Mouse (Mus musculus): ENCODE data around the gene Stard13.

The Stard13 gene

GRCm38 (mm10) chr5:151181288-151181687, 52.3 kb downstream of the Stard13 start:
- no peak for DNase-seq (ENCODE audit: low read depth, low spot score)

GRCm38 (mm10) chr5:151180176-151180785, 53.4 kb downstream of the Stard13 start:
- no peak for DNase-seq (ENCODE audit: low read depth, low spot score)

- DNase-seq (ENCODE audit: low read depth, low spot score) = no peak
Measured at GRCm38 (mm10) chr5:151177171-151177570, 56.5 kb downstream of the Stard13 start.

- DNase-seq (ENCODE audit: low read depth, low spot score) = no peak
Measured at GRCm38 (mm10) chr5:151175897-151176313, 57.7 kb downstream of the Stard13 start.

- DNase-seq (ENCODE audit: low read depth, low spot score) = no peak
Measured at GRCm38 (mm10) chr5:151174485-151175460, 58.9 kb downstream of the Stard13 start.

GRCm38 (mm10) chr5:151173774-151174173, 59.9 kb downstream of the Stard13 start:
- DNase-seq (ENCODE audit: low read depth, low spot score) = peak; percentile 96

- no peak for DNase-seq (ENCODE audit: low read depth, low spot score)
Measured at GRCm38 (mm10) chr5:151170168-151170750, 63.4 kb downstream of the Stard13 start.

- no peak for DNase-seq (ENCODE audit: low read depth, low spot score)
Measured at GRCm38 (mm10) chr5:151168191-151168590, 65.4 kb downstream of the Stard13 start.

GRCm38 (mm10) chr5:151167641-151168040, 66.0 kb downstream of the Stard13 start:
- no peak for DNase-seq (ENCODE audit: low read depth, low spot score)

- DNase-seq (ENCODE audit: low read depth, low spot score) = peak; percentile 47
Measured at GRCm38 (mm10) chr5:151166266-151166665, 67.4 kb downstream of the Stard13 start.

- peak; percentile 35 for DNase-seq (ENCODE audit: low read depth, low spot score)
Measured at GRCm38 (mm10) chr5:151165381-151166016, 68.1 kb downstream of the Stard13 start.

- DNase-seq (ENCODE audit: low read depth, low spot score) = peak; percentile 79
Measured at GRCm38 (mm10) chr5:151164815-151165214, 68.8 kb downstream of the Stard13 start.

GRCm38 (mm10) chr5:151162642-151163041, 71.0 kb downstream of the Stard13 start:
- no peak for DNase-seq (ENCODE audit: low read depth, low spot score)

- no peak for DNase-seq (ENCODE audit: low read depth, low spot score)
Measured at GRCm38 (mm10) chr5:151155247-151155646, 78.4 kb downstream of the Stard13 start.

GRCm38 (mm10) chr5:151154780-151155179, 78.9 kb downstream of the Stard13 start:
- DNase-seq (ENCODE audit: low read depth, low spot score) = peak; percentile 94

- DNase-seq (ENCODE audit: low read depth, low spot score) = no peak
Measured at GRCm38 (mm10) chr5:151154030-151154429, 79.6 kb downstream of the Stard13 start.

GRCm38 (mm10) chr5:151151549-151151948, 82.1 kb downstream of the Stard13 start:
- no peak for DNase-seq (ENCODE audit: low read depth, low spot score)

- no peak for DNase-seq (ENCODE audit: low read depth, low spot score)
Measured at GRCm38 (mm10) chr5:151149509-151149908, 84.1 kb downstream of the Stard13 start.

GRCm38 (mm10) chr5:151148079-151148478, 85.6 kb downstream of the Stard13 start:
- DNase-seq (ENCODE audit: low read depth, low spot score) = no peak

- DNase-seq (ENCODE audit: low read depth, low spot score) = no peak
Measured at GRCm38 (mm10) chr5:151145807-151146206, 87.8 kb downstream of the Stard13 start.

- peak; percentile 36 for DNase-seq (ENCODE audit: low read depth, low spot score)
Measured at GRCm38 (mm10) chr5:151143955-151144354, 89.7 kb downstream of the Stard13 start.

Data from 3T3-L1 (cell line).